8 mouse cellular contexts compared by ENCODE assay signal in the genomic region with DNA sequence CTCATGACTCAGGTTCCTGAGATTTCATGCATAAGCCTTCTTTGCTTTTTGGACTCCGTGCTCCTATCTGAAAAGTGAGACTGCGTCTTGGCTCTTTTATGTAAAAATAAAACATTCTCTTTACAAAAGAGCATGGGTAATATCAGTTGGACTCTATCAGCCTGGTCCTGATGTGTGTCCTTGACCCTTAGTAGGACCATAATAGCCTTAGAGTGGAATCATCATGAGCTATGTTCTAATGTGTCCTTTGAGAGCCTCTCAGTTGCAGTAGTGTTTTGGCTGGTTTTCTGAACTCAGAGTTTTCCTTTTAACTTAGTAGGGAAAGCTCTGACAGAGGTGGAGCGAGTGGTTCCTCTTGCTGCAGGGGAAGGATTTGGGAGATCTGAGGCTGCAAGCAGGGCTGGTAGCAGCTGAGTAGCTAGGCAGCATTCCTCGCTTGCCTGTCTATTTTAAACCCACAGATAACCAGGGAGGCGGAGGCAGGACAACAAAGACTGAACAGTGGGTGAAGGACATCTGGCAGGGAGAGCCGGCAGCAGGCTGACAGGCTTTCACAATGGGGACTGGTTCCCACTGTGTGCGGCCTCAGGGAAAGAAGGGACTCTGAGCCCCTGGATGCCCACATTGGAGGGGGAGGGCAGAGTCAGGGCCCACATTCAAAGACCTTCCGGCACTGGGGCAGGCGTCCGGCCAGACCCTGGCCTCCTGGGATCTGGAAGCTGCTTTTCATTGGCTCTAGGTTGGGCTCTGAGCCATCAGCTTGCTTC. TPM values are rescaled to one million over a fixed set of nuclear protein-coding genes. Genes with fewer than 3 reads are reported as not detected.
DNase-seq lines count a peak whose midpoint lies in the region; ATAC-seq and TF ChIP-seq lines count a peak whose summit lies in the region.

No protein-coding gene starts in this region.

- H3K9ac ChIP-seq in forebrain, embryonic 15.5 days (replicated peaks): peak overlapping the region; percentile 16; the same call in 1 of the 2 replicates
- peak overlapping the region; percentile 40; the same call in 1 of the 2 replicates for H3K9ac ChIP-seq in hindbrain, embryonic 11.5 days (ENCODE audit: low read depth, low read length)
- H3K9ac ChIP-seq in neural tube, embryonic 14.5 days (replicated peaks; ENCODE audit: low read depth, low read length): no peak overlapping the region

- TF ChIP-seq CTCF in cerebellum, adult 2 months (IDR thresholded peaks at IDR 0.05; ENCODE audit: borderline replicate concordance, insufficient read depth, low read depth, low read length): no peak

- WGBS in cerebellum, adult 2 months: 52% methylated on average over 10 of the region's 10 CpGs
- WGBS in forebrain, embryonic 15.5 days: 16% methylated on average over 10 of the region's 10 CpGs
- 27% methylated on average over 10 of the region's 10 CpGs for WGBS in hindbrain, embryonic 11.5 days
- 27% methylated on average over 10 of the region's 10 CpGs for WGBS in neural tube, embryonic 14.5 days

- H3K4me1 ChIP-seq in cerebellum, adult 2 months (ENCODE audit: control insufficient read depth, insufficient read depth, low read length): peaks cover 5% of the 10 kb centered on the region
- peaks cover 36% of the 10 kb centered on the region for H3K4me1 ChIP-seq in forebrain, embryonic 15.5 days
- peaks cover 3% of the 10 kb centered on the region; the same call in 1 of the 2 replicates for H3K4me1 ChIP-seq in hindbrain, embryonic 11.5 days (replicated peaks; ENCODE audit: control insufficient read depth, insufficient read depth, low read length)
- H3K4me1 ChIP-seq in neural tube, embryonic 14.5 days (ENCODE audit: control insufficient read depth, insufficient read depth, low read length): 0 out of 2 replicates have a peak, but pooled peaks cover 4% of the 10 kb centered on the region

- peak; percentile 91 for ATAC-seq in forebrain, embryonic 15.5 days (replicated peaks)
- peak; percentile 82 for ATAC-seq in hindbrain, embryonic 11.5 days (ENCODE audit: low FRiP score)
- ATAC-seq in neural tube, embryonic 14.5 days (ENCODE audit: low read depth): peak; percentile 89

- no peak overlapping the region for H3K27ac ChIP-seq in cerebellum, adult 2 months (ENCODE audit: insufficient read depth, low read length)
- H3K27ac ChIP-seq in forebrain, embryonic 15.5 days (replicated peaks): peak overlapping the region; percentile 91
- peak overlapping the region; percentile 88 for H3K27ac ChIP-seq in hindbrain, embryonic 11.5 days (ENCODE audit: low read depth, low read length)
- peak overlapping the region; percentile 7; the same call in 1 of the 2 replicates for H3K27ac ChIP-seq in neural tube, embryonic 14.5 days (ENCODE audit: low read depth, low read length)

- H3K27me3 ChIP-seq in cerebellum, adult 2 months (ENCODE audit: control insufficient read depth, insufficient read depth, low read length): no peaks in the 10 kb centered on the region
- no peaks in the 10 kb centered on the region for H3K27me3 ChIP-seq in forebrain, embryonic 15.5 days
- no peaks in the 10 kb centered on the region for H3K27me3 ChIP-seq in hindbrain, embryonic 11.5 days (ENCODE audit: control insufficient read depth, insufficient read depth, low read length)
- no peaks in the 10 kb centered on the region for H3K27me3 ChIP-seq in neural tube, embryonic 14.5 days (ENCODE audit: control insufficient read depth, insufficient read depth, low read length)

- DNase-seq in cerebellum, adult 2 months: peak; percentile 21 to 47
- DNase-seq in cerebellum, adult 9-10 months: no peak
- peak; percentile 81 to 91 for DNase-seq in adrenal gland, adult (ENCODE audit: inconsistent age in 2 of 2, low spot score in 1 of 2)
- peak; percentile 80 for DNase-seq in hindbrain, embryonic 11.5 days (ENCODE audit: low spot score)
- peak; percentile 98 for DNase-seq in left cerebral cortex, postnatal 4 days
- no peak for DNase-seq in thymus, adult 18-20 months

- no peak for TF ChIP-seq POLR2A in cerebellum, adult 2 months (IDR thresholded peaks at IDR 0.05; ENCODE audit: borderline replicate concordance, insufficient read depth, low read length)

- no peak overlapping the region for H3K4me3 ChIP-seq in cerebellum, adult 2 months (replicated peaks; ENCODE audit: insufficient read depth, low read depth, low read length)
- no peak overlapping the region for H3K4me3 ChIP-seq in forebrain, embryonic 15.5 days
- no peak overlapping the region for H3K4me3 ChIP-seq in hindbrain, embryonic 11.5 days (ENCODE audit: low read depth, low read length)
- H3K4me3 ChIP-seq in neural tube, embryonic 14.5 days (ENCODE audit: low read depth, low read length): no peak overlapping the region

- no peak overlapping the region for H3K4me2 ChIP-seq in forebrain, embryonic 15.5 days (replicated peaks)
- H3K4me2 ChIP-seq in hindbrain, embryonic 11.5 days (replicated peaks; ENCODE audit: low read depth, low read length): no peak overlapping the region
- H3K4me2 ChIP-seq in neural tube, embryonic 14.5 days (ENCODE audit: low read depth, low read length): no peak overlapping the region

- H3K36me3 ChIP-seq in forebrain, embryonic 15.5 days: no peaks in the 10 kb centered on the region
- H3K36me3 ChIP-seq in hindbrain, embryonic 11.5 days (ENCODE audit: control insufficient read depth, insufficient read depth, low read length): no peaks in the 10 kb centered on the region
- no peaks in the 10 kb centered on the region for H3K36me3 ChIP-seq in neural tube, embryonic 14.5 days (ENCODE audit: control insufficient read depth, insufficient read depth, low read length)

- intact Hi-C loops in left cerebral cortex, postnatal 4 days (cut with DNase I): no loop called here

- no peaks in the 10 kb centered on the region for H3K9me3 ChIP-seq in forebrain, embryonic 15.5 days
- H3K9me3 ChIP-seq in hindbrain, embryonic 11.5 days (ENCODE audit: control insufficient read depth, low read length): no peaks in the 10 kb centered on the region
- no peaks in the 10 kb centered on the region for H3K9me3 ChIP-seq in neural tube, embryonic 14.5 days (ENCODE audit: control insufficient read depth, low read length)

RNA-seq across cellular contexts. Expression of gene Vps37b, which starts 11.3 kb away (rescaled TPM):
- polyA plus RNA-seq in cerebellum, adult 2 months (2012; rRNA removed): 41.7 and 47.5 TPM in 2 replicates
- 106 and 109 TPM in 2 replicates for polyA plus RNA-seq in forebrain, embryonic 15.5 days (2015; fragmentation: Nextera tagmentation; extraction: Ambion mirVana)
- 38.3 and 48.8 TPM in 2 replicates for polyA plus RNA-seq in hindbrain, embryonic 11.5 days (2014; fragmentation: Nextera tagmentation; extraction: Ambion mirVana)
- 10 to 100 TPM; 46.2 to 49.9 TPM for total RNA-seq in left cerebral cortex, postnatal 4 days (2021)
- 47.1 and 58.1 TPM in 2 replicates for polyA plus RNA-seq in neural tube, embryonic 14.5 days (2014; fragmentation: Nextera tagmentation; extraction: Ambion mirVana)

RNA-seq across cellular contexts. Expression of gene Abcb9, which starts 52.2 kb away (rescaled TPM):
- 34.7 and 37.1 TPM in 2 replicates for polyA plus RNA-seq in cerebellum, adult 2 months (2012; rRNA removed)
- 10.9 TPM in 2 replicates for polyA plus RNA-seq in forebrain, embryonic 15.5 days (2015; fragmentation: Nextera tagmentation; extraction: Ambion mirVana)
- polyA plus RNA-seq in hindbrain, embryonic 11.5 days (2014; fragmentation: Nextera tagmentation; extraction: Ambion mirVana): 0.71 and 0.76 TPM in 2 replicates
- total RNA-seq in left cerebral cortex, postnatal 4 days (2021): 10 to 100 TPM; 26.5 to 28.8 TPM
- polyA plus RNA-seq in neural tube, embryonic 14.5 days (2014; fragmentation: Nextera tagmentation; extraction: Ambion mirVana): 9.8 and 12.8 TPM in 2 replicates

Comparison
In these comparisons a context has a peak if more than half of its experiments do, and no peak if none do; other contexts are left out.
1. DNase-seq: peak in cerebellum, adult 2 months (2 of 2), adrenal gland, adult (2 of 2), hindbrain, embryonic 11.5 days (single experiment) and left cerebral cortex, postnatal 4 days (single experiment); none in cerebellum, adult 9-10 months (single experiment) and thymus, adult 18-20 months (0 of 2).
2. Peak in every context shown above with its lines, with median percentiles within 50 percentile points of each other: ATAC-seq.